Comparison of ENCODE assay signal across 8 mouse cellular contexts in the genomic region with DNA sequence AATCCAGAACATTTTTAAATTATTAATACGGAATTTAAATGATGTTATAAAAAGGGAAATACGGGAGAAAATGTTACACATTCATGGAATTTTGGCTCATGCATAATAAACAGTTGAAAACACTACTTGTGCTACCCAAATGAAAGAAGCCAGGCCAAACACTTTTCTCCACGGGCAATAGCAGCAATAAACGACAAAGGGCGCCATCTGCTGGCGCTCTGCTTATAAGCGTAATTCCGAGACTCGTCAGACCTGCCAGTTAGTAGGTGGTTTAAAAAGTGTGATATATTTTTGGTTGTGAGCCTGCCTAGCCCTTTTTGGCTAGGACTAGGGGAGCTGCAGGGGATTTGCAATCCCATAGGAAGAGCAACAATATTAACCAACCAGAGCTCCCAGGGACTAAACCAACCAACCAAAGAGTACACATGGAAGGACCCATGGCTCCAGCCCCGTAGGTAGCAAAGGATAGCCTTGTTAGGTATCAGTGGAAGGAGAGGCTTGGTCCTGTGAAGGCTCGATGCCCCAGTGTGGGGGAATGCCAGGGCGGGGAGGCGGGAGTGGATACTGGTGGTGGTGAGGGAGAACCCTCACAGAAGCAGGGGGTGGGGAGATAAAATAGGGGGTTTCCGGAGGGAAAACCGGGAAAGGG. TPM values are rescaled to one million over a fixed set of nuclear protein-coding genes. Genes with fewer than 3 reads are reported as not detected.
DNase-seq lines count a peak whose midpoint lies in the region; ATAC-seq lines count a peak whose summit lies in the region.

No protein-coding gene starts in this region.

- no peaks in the 10 kb centered on the region for H3K4me1 ChIP-seq in kidney, embryonic 15.5 days
- H3K4me1 ChIP-seq in intestine, embryonic 15.5 days (replicated peaks), result no peaks in the 10 kb centered on the region

- no peak overlapping the region for H3K9ac ChIP-seq in kidney, embryonic 15.5 days
- no peak overlapping the region for H3K9ac ChIP-seq in intestine, embryonic 15.5 days

- DNase-seq in kidney, adult 18-20 months, result peak; percentile 75
- peak; percentile 34 for DNase-seq in cerebellum, adult 9-11 months
- peak; percentile 72 to 77 for DNase-seq in frontal cortex, postnatal 25 days (ENCODE audit: low spot score in 2 of 2)
- peak; percentile 77 for DNase-seq in left cerebral cortex, postnatal 4 days
- DNase-seq in spleen, postnatal 4 days (ENCODE audit: low spot score in 2 of 2), result peak; percentile 55 to 83

- H3K36me3 ChIP-seq in kidney, embryonic 15.5 days, result no peaks in the 10 kb centered on the region
- H3K36me3 ChIP-seq in intestine, embryonic 15.5 days, result no peaks in the 10 kb centered on the region

- intact Hi-C loops in left cerebral cortex, postnatal 4 days (cut with DNase I), result loop anchor here (10.0 kb wide), 2 partner anchors 997 to 1247 kb away; no protein-coding TSS in a partner anchor

- H3K27me3 ChIP-seq in kidney, embryonic 15.5 days, result peaks cover 4% of the 10 kb centered on the region; the same call in 1 of the 2 replicates
- H3K27me3 ChIP-seq in intestine, embryonic 15.5 days (replicated peaks), result no peaks in the 10 kb centered on the region

- no peaks in the 10 kb centered on the region for H3K9me3 ChIP-seq in kidney, embryonic 15.5 days (replicated peaks)
- H3K9me3 ChIP-seq in intestine, embryonic 15.5 days, result no peaks in the 10 kb centered on the region

- no peak overlapping the region for H3K4me2 ChIP-seq in kidney, embryonic 15.5 days
- H3K4me2 ChIP-seq in intestine, embryonic 15.5 days (replicated peaks), result no peak overlapping the region

- no peak overlapping the region for H3K4me3 ChIP-seq in kidney, embryonic 15.5 days (replicated peaks)
- H3K4me3 ChIP-seq in intestine, embryonic 15.5 days (replicated peaks), result no peak overlapping the region

- WGBS in kidney, embryonic 15.5 days, result 28% methylated on average over 15 of the region's 15 CpGs
- WGBS in intestine, embryonic 15.5 days, result 24% methylated on average over 15 of the region's 15 CpGs

- no peak overlapping the region for H3K27ac ChIP-seq in kidney, embryonic 15.5 days
- H3K27ac ChIP-seq in intestine, embryonic 15.5 days, result no peak overlapping the region

- ATAC-seq in kidney, embryonic 15.5 days (replicated peaks; ENCODE audit: low FRiP score), result no peak
- 0 out of 2 replicates have a peak, but pooled peaks have one; percentile 47 for ATAC-seq in intestine, embryonic 15.5 days
- ATAC-seq in monocyte, adult 5-6 weeks (replicated peaks; ENCODE audit: insufficient number of reproducible peaks, low FRiP score, low TSS enrichment, poor library complexity, severe bottlenecking), result 0 out of 2 replicates have a peak, but pooled peaks have one; percentile 45

RNA-seq across cellular contexts. Expression of gene Lmo4, which starts 37.1 kb away (rescaled TPM):
- polyA plus RNA-seq in kidney, embryonic 15.5 days (2015; fragmentation: Nextera tagmentation; extraction: Ambion mirVana), result 58.6 and 62.0 TPM in 2 replicates
- polyA plus RNA-seq in intestine, embryonic 15.5 days (2015; fragmentation: Nextera tagmentation; extraction: Ambion mirVana), result 53.6 and 60.8 TPM in 2 replicates
- total RNA-seq in left cerebral cortex, postnatal 4 days (2021), result 100 to 1,000 TPM; 268 to 293 TPM
- total RNA-seq in monocyte, adult 5-6 weeks (2017), result 65.3 to 118 TPM (median 104 TPM) in 3 replicates
